Mouse (Mus musculus) brain, embryonic 14.5 days (tissue): ENCODE measurements around the gene Pafah1b1.

Experiments used
- CTCF ChIP-seq: fragments of 200-500 bp; IDR thresholded peaks from 2 replicates; pipeline ENCODE4 v1.5.1; 2012; ENCODE audit warnings: inconsistent platforms, mild to moderate bottlenecking, moderate library complexity, borderline replicate concordance; ENCODE audit not compliant: insufficient read depth, insufficient read length; ENCODE audit errors: extremely low read depth
- POLR2A ChIP-seq: fragments of 200-500 bp; IDR thresholded peaks from 2 replicates; pipeline ENCODE4 v1.6.1; 2012; ENCODE audit warnings: mild to moderate bottlenecking, inconsistent platforms, borderline replicate concordance; ENCODE audit not compliant: poor library complexity, insufficient read depth, insufficient read length, severe bottlenecking; ENCODE audit errors: extremely low read depth

- TF ChIP-seq POLR2A = no peak
- no peak for TF ChIP-seq CTCF
Observed at GRCm38 (mm10) chr11:74721141-74721540, 3.3 kb downstream of the Pafah1b1 start.
